Mouse (Mus musculus): ENCODE data around the gene Tmem131. TPM values are rescaled to one million over a fixed set of nuclear protein-coding genes. Genes with fewer than 3 reads are reported as not detected.

Gene Tmem131
- polyA plus RNA-seq, 1 experiment: 169 TPM

DNA sequence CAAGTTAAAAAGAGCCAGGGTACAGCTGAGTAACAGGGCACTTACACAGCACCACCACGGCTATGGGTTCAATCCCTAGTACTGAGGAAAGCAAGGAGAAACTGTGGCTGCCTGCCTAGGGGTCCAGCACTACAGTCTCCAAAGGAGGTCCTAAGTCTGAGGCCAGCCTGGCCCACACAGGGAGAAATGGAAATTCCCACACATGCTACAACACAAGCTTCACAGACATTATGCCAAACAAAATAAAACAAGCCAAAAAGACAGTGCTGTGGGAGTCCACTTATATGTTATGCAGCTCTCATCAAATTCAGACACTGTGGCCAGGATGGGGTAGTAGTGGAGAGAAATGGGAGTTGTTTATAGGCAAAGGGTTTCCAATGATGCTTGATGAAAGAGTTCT, 11.2 kb downstream of the Tmem131 start:
- WGBS: 83% methylated on average over 1 of the region's 1 CpGs
- no peak overlapping the region for H3K4me3 ChIP-seq (ENCODE audit: insufficient read depth, low read depth, low read length)
- H3K4me1 ChIP-seq (ENCODE audit: control insufficient read depth, insufficient read depth, low read length): peaks cover 15% of the 10 kb centered on the region
- TF ChIP-seq CTCF (IDR thresholded peaks at IDR 0.05; ENCODE audit: insufficient read depth, low read depth, low read length) (no peak), POLR2A (IDR thresholded peaks at IDR 0.05; ENCODE audit: insufficient read depth, low read depth, low read length) (no peak)
- no peak overlapping the region for H3K27ac ChIP-seq (ENCODE audit: insufficient read depth, low read depth, low read length)

DNA sequence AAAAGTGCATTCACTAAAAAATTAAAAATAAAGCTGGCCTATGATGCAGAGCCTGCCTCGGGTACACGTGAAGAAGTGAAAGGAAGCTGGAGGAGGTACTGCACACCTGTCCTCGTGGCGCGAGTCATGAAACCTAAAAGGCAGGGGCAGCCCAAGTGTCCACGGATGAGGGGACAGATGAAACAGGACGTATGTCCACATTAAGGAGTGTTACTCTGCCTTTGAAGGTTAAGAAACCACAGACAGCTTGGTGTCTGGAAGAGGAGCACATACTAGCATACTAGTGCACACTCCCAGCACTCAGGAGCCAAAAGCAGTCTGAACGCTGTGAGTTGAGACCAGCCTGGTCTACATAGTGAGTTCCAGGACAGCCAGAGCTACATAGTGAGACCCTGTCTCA, 12.6 kb downstream of the Tmem131 start:
- peaks cover 18% of the 10 kb centered on the region for H3K4me1 ChIP-seq (ENCODE audit: control insufficient read depth, insufficient read depth, low read length)
- TF ChIP-seq POLR2A (IDR thresholded peaks at IDR 0.05; ENCODE audit: insufficient read depth, low read depth, low read length): no peak
- no peak for TF ChIP-seq CTCF (IDR thresholded peaks at IDR 0.05; ENCODE audit: insufficient read depth, low read depth, low read length)
- no peak overlapping the region for H3K4me3 ChIP-seq (ENCODE audit: insufficient read depth, low read depth, low read length)
- WGBS: 80% methylated on average over 8 of the region's 8 CpGs
- no peak overlapping the region for H3K27ac ChIP-seq (ENCODE audit: insufficient read depth, low read depth, low read length)

DNA sequence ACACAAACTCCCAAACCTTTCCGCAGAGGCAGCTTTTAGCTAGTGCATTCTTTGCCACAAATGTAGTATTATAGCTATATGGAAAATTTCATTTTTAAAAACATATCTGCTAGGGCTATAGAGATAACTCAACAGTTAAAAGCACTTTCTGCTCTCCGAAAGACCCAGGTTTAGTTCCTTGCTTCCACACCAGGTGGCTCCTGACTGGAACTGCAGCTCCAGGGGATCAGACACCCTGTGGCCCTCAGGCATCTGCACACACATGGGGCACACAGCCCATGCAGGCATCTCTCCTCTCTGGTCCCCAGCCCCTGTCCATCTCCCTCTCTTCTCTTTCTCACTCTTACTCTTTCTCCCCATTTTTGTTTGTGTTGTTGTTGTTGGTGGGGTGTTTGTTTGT, 13.5 kb downstream of the Tmem131 start:
- Histone ChIP-seq H3K27ac (ENCODE audit: insufficient read depth, low read depth, low read length) (no peak overlapping the region), H3K4me3 (ENCODE audit: insufficient read depth, low read depth, low read length) (no peak overlapping the region), H3K4me1 (ENCODE audit: control insufficient read depth, insufficient read depth, low read length) (peaks cover 16% of the 10 kb centered on the region)
- 84% methylated on average over 2 of the region's 2 CpGs for WGBS
- TF ChIP-seq POLR2A (IDR thresholded peaks at IDR 0.05; ENCODE audit: insufficient read depth, low read depth, low read length) (no peak), CTCF (IDR thresholded peaks at IDR 0.05; ENCODE audit: insufficient read depth, low read depth, low read length) (no peak)

DNA sequence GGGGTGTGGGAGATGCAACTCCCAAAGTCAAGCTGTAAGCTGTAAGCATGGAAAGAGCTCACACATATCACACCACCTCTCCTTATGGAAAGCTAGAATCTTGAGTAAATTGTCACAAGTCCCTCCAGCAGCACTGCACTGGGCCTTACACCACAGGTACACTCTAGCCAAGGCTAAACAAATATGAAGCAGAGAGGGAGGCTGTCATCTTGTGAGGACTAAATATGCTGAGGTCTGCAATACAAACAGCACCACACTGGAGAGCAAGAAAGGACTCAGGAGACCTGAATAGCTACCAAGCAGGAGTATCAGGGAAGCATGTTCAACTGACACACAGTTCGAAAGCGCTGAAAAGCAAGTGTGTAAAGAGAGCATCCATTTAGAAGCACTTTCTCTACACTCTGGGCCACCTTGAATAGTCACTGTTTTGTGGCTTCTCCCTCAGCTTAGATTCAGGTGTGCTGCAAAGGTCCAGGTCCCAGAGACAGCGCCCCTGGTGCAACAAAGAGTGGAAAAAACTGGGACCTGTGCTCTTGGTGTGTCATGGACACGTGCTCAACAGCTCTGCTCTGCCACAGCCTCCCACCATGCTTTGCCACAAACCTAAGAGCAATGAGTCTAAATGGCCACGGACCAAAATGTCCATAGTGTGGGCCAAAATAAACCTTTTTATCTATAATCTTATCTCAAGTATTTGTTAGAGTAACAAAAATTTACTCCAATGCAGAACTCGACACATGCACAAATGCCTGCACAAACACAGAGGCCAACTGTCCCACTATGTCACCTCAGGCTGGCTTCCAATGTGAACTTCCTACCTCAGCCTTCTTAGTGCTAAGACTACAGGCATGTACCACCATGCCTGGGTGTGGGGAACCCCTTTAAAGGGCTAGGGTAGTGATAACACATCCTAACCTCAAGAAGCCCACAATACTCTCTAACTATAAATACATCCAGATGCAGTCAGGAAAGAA, 14.8 kb downstream of the Tmem131 start:
- H3K27ac ChIP-seq (ENCODE audit: insufficient read depth, low read depth, low read length): no peak overlapping the region
- TF ChIP-seq CTCF (IDR thresholded peaks at IDR 0.05; ENCODE audit: insufficient read depth, low read depth, low read length) (no peak), POLR2A (IDR thresholded peaks at IDR 0.05; ENCODE audit: insufficient read depth, low read depth, low read length) (no peak)
- 87% methylated on average over 6 of the region's 6 CpGs for WGBS
- no peak overlapping the region for H3K4me3 ChIP-seq (ENCODE audit: insufficient read depth, low read depth, low read length)
- peaks cover 13% of the 10 kb centered on the region for H3K4me1 ChIP-seq (ENCODE audit: control insufficient read depth, insufficient read depth, low read length)

DNA sequence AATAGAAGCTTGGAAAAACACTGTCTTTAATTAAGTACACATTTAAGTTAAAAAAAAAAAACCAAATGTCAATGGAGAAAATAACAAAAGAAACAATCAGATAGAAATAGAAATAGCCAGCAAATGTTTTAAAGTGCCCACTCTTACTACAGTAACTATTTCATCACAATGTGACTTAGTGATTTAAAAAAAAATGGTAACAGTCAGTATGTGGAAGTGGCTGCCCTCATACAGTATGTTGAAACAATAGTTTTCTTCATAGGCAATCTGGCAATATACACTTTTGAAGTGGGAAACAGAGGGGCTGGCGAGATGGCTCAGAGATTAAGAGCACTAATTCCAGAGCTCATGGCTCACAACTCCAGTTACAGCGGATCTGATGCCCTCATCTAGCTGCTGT, 15.9 kb downstream of the Tmem131 start:
- Histone ChIP-seq H3K27ac (ENCODE audit: insufficient read depth, low read depth, low read length) (no peak overlapping the region), H3K4me3 (ENCODE audit: insufficient read depth, low read depth, low read length) (no peak overlapping the region), H3K4me1 (ENCODE audit: control insufficient read depth, insufficient read depth, low read length) (peaks cover 19% of the 10 kb centered on the region)
- 71% methylated on average over 2 of the region's 2 CpGs for WGBS
- no peak for TF ChIP-seq POLR2A (IDR thresholded peaks at IDR 0.05; ENCODE audit: insufficient read depth, low read depth, low read length)
- TF ChIP-seq CTCF (IDR thresholded peaks at IDR 0.05; ENCODE audit: insufficient read depth, low read depth, low read length): no peak

DNA sequence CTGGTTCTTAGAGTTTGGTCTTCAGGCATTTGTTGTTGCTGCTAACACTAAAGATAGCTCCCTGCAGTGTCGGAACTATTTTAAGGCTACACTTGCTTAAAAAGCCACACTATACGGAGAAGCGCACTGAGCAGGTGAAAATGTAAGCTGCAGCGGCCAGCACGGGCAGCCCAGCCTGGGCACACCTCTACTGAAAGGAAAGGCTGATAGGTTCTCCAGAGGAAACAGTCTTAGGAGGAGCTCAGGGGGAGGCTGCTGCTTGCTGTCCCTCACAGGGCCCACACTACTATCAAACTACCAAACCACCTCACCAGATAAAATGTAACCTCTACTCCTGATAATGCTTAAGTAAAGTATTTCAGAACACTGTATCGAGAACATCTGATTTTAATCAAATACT, 16.7 kb downstream of the Tmem131 start:
- WGBS: 50% methylated on average over 6 of the region's 6 CpGs
- Histone ChIP-seq H3K27ac (ENCODE audit: insufficient read depth, low read depth, low read length) (no peak overlapping the region), H3K4me3 (ENCODE audit: insufficient read depth, low read depth, low read length) (no peak overlapping the region), H3K4me1 (ENCODE audit: control insufficient read depth, insufficient read depth, low read length) (peaks cover 21% of the 10 kb centered on the region)
- no peak for TF ChIP-seq CTCF (IDR thresholded peaks at IDR 0.05; ENCODE audit: insufficient read depth, low read depth, low read length)
- TF ChIP-seq POLR2A (IDR thresholded peaks at IDR 0.05; ENCODE audit: insufficient read depth, low read depth, low read length): no peak

DNA sequence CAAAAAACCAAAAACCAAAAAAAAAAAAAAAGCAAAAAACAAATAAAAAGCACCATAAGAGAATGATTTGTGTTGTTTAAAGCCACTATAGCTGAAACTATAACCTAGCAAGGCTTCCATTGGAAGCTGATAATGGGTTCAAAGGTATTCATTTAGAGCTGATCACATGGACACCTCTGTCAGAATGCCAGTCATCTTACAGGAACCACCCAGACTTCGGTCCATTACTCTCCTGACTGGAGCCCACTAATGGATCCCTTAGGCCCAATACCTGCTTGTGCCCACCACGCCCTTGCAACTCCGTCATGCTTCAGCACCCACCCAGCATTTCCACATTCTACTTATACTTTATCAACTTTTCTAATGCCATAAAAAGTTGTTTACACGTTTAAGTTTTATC, 17.2 kb downstream of the Tmem131 start:
- WGBS: 88% methylated on average over 4 of the region's 4 CpGs
- H3K4me3 ChIP-seq (ENCODE audit: insufficient read depth, low read depth, low read length): no peak overlapping the region

DNA sequence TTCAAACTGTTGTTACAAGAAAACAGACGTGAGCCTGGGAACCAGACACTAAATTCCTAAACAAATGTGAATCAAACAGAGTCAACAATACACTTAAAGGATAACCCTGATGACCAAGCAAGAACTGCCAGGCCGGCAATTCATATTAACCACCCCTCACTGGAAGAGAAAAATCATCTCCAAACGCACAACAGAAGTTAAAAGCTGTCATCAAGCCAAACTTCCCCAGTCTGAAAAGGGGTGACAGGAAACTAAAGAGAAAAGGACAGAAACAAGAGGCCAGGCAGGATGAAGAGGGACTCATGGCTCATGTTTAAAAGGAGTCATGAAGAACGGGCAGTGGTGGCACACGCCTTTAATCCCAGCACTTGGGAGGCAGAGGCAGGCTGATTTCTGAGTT, 17.7 kb downstream of the Tmem131 start:
- no peak overlapping the region for H3K4me3 ChIP-seq (ENCODE audit: insufficient read depth, low read depth, low read length)
- no peak overlapping the region for H3K27ac ChIP-seq (ENCODE audit: insufficient read depth, low read depth, low read length)
- H3K4me1 ChIP-seq (ENCODE audit: control insufficient read depth, insufficient read depth, low read length): peaks cover 24% of the 10 kb centered on the region
- TF ChIP-seq CTCF (IDR thresholded peaks at IDR 0.05; ENCODE audit: insufficient read depth, low read depth, low read length): no peak
- no peak for TF ChIP-seq POLR2A (IDR thresholded peaks at IDR 0.05; ENCODE audit: insufficient read depth, low read depth, low read length)
- 62% methylated on average over 5 of the region's 5 CpGs for WGBS

More for the DNA sequence above, 17.2 kb downstream of the Tmem131 start:
- Histone ChIP-seq H3K4me1 (ENCODE audit: control insufficient read depth, insufficient read depth, low read length) (peaks cover 25% of the 10 kb centered on the region), H3K27ac (ENCODE audit: insufficient read depth, low read depth, low read length) (no peak overlapping the region)
- TF ChIP-seq POLR2A (IDR thresholded peaks at IDR 0.05; ENCODE audit: insufficient read depth, low read depth, low read length) (no peak), CTCF (IDR thresholded peaks at IDR 0.05; ENCODE audit: insufficient read depth, low read depth, low read length) (no peak)

DNA sequence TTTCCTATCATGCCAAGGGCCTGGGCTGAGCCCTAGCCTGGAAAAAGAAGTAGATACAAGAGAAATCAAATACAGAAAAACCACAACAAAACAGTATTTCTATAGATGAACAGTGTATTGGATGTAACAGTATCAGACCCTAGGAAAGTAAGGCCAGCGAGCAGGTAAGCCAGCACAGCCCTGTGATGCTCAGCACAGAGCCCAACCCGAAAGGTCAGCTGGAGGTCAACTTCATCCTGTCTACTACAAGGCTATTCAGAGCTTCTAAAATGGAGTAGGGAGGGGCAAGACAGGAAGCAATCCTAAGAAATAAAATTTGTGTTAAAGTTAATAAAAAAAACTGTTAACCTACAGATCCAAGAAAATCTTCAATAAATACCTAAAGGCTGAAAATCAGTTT, 18.6 kb downstream of the Tmem131 start:
- 96% methylated on average over 2 of the region's 2 CpGs for WGBS
- H3K27ac ChIP-seq (ENCODE audit: insufficient read depth, low read depth, low read length): no peak overlapping the region
- no peak overlapping the region for H3K4me3 ChIP-seq (ENCODE audit: insufficient read depth, low read depth, low read length)

More for the DNA sequence above, 18.6 kb downstream of the Tmem131 start:
- H3K4me1 ChIP-seq (ENCODE audit: control insufficient read depth, insufficient read depth, low read length): peaks cover 28% of the 10 kb centered on the region
- TF ChIP-seq POLR2A (IDR thresholded peaks at IDR 0.05; ENCODE audit: insufficient read depth, low read depth, low read length): no peak
- TF ChIP-seq CTCF (IDR thresholded peaks at IDR 0.05; ENCODE audit: insufficient read depth, low read depth, low read length): no peak
